ENCODE assay signal across 15 mouse cellular contexts in the genomic region with DNA sequence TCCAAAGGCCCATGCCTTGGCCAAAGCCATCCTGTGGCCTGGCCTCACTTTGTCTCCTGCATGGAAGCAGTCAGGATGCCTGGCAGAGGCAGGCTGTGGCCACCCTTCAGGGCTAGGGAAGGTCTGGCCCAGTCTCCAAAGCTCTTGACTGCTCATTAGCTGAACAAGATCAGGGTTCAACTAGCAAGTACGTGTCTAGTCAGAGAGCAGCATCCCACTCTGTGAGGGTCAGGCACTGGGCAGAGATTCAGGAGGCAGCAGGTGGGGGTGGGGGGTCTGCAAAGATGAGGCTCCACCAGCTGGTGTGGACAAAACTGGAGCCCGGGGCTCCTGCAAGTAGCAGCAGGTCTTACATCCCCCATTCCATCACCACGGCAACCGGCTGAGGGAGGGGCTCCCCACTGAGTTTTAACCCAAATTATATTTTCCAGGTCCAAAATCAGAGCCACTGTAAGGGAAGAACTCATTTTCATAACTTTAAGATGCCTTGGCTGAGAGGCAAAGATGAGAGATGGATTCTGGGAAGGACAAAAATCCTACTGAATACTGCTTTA. TPM values are rescaled to one million over a fixed set of nuclear protein-coding genes. Genes with fewer than 3 reads are reported as not detected.
A peak's percentile ranks its signal among the peaks of the same experiment; 100 is the strongest.
DNase-seq lines count a peak whose midpoint lies in the region; ATAC-seq lines count a peak whose summit lies in the region.
"Had no signal": no experiment of that assay in that cellular context is flagged by ENCODE, and none has a peak within 500 bp of the region (broad histone marks: within the 10 kb centered on the region; RNA-seq: fewer than 3 reads in every experiment).

No protein-coding gene starts in this region.

- no peaks in the 10 kb centered on the region; the same call in 1 of the 2 replicates for H3K4me1 ChIP-seq in forebrain, embryonic 11.5 days (replicated peaks; ENCODE audit: control insufficient read depth, insufficient read depth, low read length)
- H3K4me1 ChIP-seq in forebrain, embryonic 12.5 days, result peaks cover 8% of the 10 kb centered on the region
- no peaks in the 10 kb centered on the region for H3K4me1 ChIP-seq in embryonic facial prominence, embryonic 14.5 days (ENCODE audit: control insufficient read depth, insufficient read depth, low read length)

- WGBS in forebrain, embryonic 11.5 days, result 47% methylated on average over 4 of the region's 4 CpGs
- WGBS in forebrain, embryonic 12.5 days, result 38% methylated on average over 4 of the region's 4 CpGs
- WGBS in embryonic facial prominence, embryonic 14.5 days, result 42% methylated on average over 4 of the region's 4 CpGs

- no peaks in the 10 kb centered on the region for H3K27me3 ChIP-seq in forebrain, embryonic 11.5 days (ENCODE audit: control insufficient read depth, insufficient read depth, low read length)
- no peaks in the 10 kb centered on the region for H3K27me3 ChIP-seq in forebrain, embryonic 12.5 days
- no peaks in the 10 kb centered on the region for H3K27me3 ChIP-seq in embryonic facial prominence, embryonic 14.5 days (replicated peaks; ENCODE audit: control insufficient read depth, insufficient read depth, low read length)

- H3K27ac ChIP-seq in forebrain, embryonic 11.5 days (ENCODE audit: low read depth, low read length), result no peak overlapping the region
- no peak overlapping the region for H3K27ac ChIP-seq in forebrain, embryonic 12.5 days
- H3K27ac ChIP-seq in embryonic facial prominence, embryonic 14.5 days (replicated peaks; ENCODE audit: low read depth, low read length), result no peak overlapping the region
- H3K27ac ChIP-seq: limb, embryonic 10.5 days had no signal

- H3K4me2 ChIP-seq in forebrain, embryonic 11.5 days (ENCODE audit: low read depth, low read length, severe bottlenecking), result no peak overlapping the region
- H3K4me2 ChIP-seq in forebrain, embryonic 12.5 days, result no peak overlapping the region
- H3K4me2 ChIP-seq in embryonic facial prominence, embryonic 14.5 days (ENCODE audit: low read depth, low read length), result no peak overlapping the region

- ATAC-seq in forebrain, embryonic 11.5 days (replicated peaks; ENCODE audit: low FRiP score), result no peak
- ATAC-seq in forebrain, embryonic 12.5 days (ENCODE audit: low FRiP score), result no peak
- ATAC-seq in embryonic facial prominence, embryonic 14.5 days (ENCODE audit: low read depth), result 0 out of 2 replicates have a peak, but pooled peaks have one; percentile 30
- no peak for ATAC-seq in erythroblast, adult 5-6 weeks (replicated peaks; ENCODE audit: low FRiP score, poor library complexity, severe bottlenecking)
- ATAC-seq: activated CD4-positive, CD25-positive, alpha-beta regulatory T cell, adult 4 months; intestine, embryonic 16.5 days had no signal

- no peaks in the 10 kb centered on the region for H3K36me3 ChIP-seq in forebrain, embryonic 11.5 days (ENCODE audit: control insufficient read depth, insufficient read depth, low read length)
- H3K36me3 ChIP-seq in forebrain, embryonic 12.5 days (replicated peaks), result no peaks in the 10 kb centered on the region
- no peaks in the 10 kb centered on the region for H3K36me3 ChIP-seq in embryonic facial prominence, embryonic 14.5 days (ENCODE audit: control insufficient read depth, insufficient read depth, low read length)
- H3K36me3 ChIP-seq: limb, embryonic 10.5 days had no signal

- H3K9ac ChIP-seq in forebrain, embryonic 11.5 days (ENCODE audit: low read length), result no peak overlapping the region
- no peak overlapping the region for H3K9ac ChIP-seq in forebrain, embryonic 12.5 days
- no peak overlapping the region for H3K9ac ChIP-seq in embryonic facial prominence, embryonic 14.5 days (ENCODE audit: low read depth, low read length)

- DNase-seq in forebrain, embryonic 11.5 days (ENCODE audit: low spot score), result peak; percentile 56
- peak; percentile 63 to 76 for DNase-seq in right cerebral cortex, postnatal 10 days (ENCODE audit: low spot score in 2 of 2)
- no peak for DNase-seq in right cerebral cortex, adult 18-20 months
- peak; percentile 22 for DNase-seq in embryonic facial prominence, embryonic 14.5 days (ENCODE audit: low spot score)
- DNase-seq in retina, embryonic 14.5 days (ENCODE audit: low spot score), result peak; percentile 69
- DNase-seq in adrenal gland, adult 18-20 months (ENCODE audit: low spot score in 2 of 2), result no peak
- DNase-seq: gastrocnemius, postnatal 10 days; thymus, postnatal 4 days had no signal

- H3K4me3 ChIP-seq in forebrain, embryonic 11.5 days (ENCODE audit: low read depth, low read length), result no peak overlapping the region
- H3K4me3 ChIP-seq in forebrain, embryonic 12.5 days (replicated peaks), result no peak overlapping the region
- no peak overlapping the region for H3K4me3 ChIP-seq in embryonic facial prominence, embryonic 14.5 days (ENCODE audit: low read depth, low read length)
- H3K4me3 ChIP-seq: limb, embryonic 10.5 days had no signal

- no peaks in the 10 kb centered on the region for H3K9me3 ChIP-seq in forebrain, embryonic 11.5 days (ENCODE audit: control insufficient read depth, low read length)
- no peaks in the 10 kb centered on the region for H3K9me3 ChIP-seq in forebrain, embryonic 12.5 days
- no peaks in the 10 kb centered on the region for H3K9me3 ChIP-seq in embryonic facial prominence, embryonic 14.5 days (ENCODE audit: control insufficient read depth, low read length)
- H3K9me3 ChIP-seq: limb, embryonic 10.5 days had no signal

RNA-seq across cellular contexts. Expression of a gene that starts 5.7 kb away (rescaled TPM):
- polyA plus RNA-seq in forebrain, embryonic 11.5 days (2014; fragmentation: Nextera tagmentation; extraction: Ambion mirVana), result 2.4 and 2.8 TPM in 2 replicates
- polyA plus RNA-seq in forebrain, embryonic 12.5 days (2016; fragmentation: Nextera tagmentation; extraction: Ambion mirVana), result 2.9 and 3.2 TPM in 2 replicates
- 1.4 and 1.7 TPM in 2 replicates for polyA plus RNA-seq in embryonic facial prominence, embryonic 14.5 days (2014; fragmentation: Nextera tagmentation; extraction: Ambion mirVana)
- total RNA-seq in adrenal gland, adult 18-20 months (2021), result not detected
- not detected in 2 replicates for total RNA-seq in erythroblast, adult 5-6 weeks (2015; ENCODE audit: low replicate concordance)
- total RNA-seq in erythroblast, adult 5-6 weeks (2017; ENCODE audit: low replicate concordance), result 1.1 TPM in 1 of 2 replicates, not detected in the other
- total RNA-seq: gastrocnemius, postnatal 10 days had no signal
- polyA plus RNA-seq: activated CD4-positive, CD25-positive, alpha-beta regulatory T cell, adult 4 months; heart, embryonic 14.5 days; limb, embryonic 10.5 days; liver, embryonic 16.5 days had no signal

Comparison
In these comparisons a context has a peak if more than half of its experiments do, and no peak if none do; other contexts are left out.
1. DNase-seq: peak in forebrain, embryonic 11.5 days (single experiment), right cerebral cortex, postnatal 10 days (2 of 2), embryonic facial prominence, embryonic 14.5 days (single experiment) and retina, embryonic 14.5 days (single experiment); none in right cerebral cortex, adult 18-20 months (single experiment) and adrenal gland, adult 18-20 months (0 of 2).